Mouse (Mus musculus) thymus, postnatal 36 days (tissue): ENCODE data around the gene Rnf111.
A peak's percentile ranks its signal among the peaks of the same experiment; 100 is the strongest.
"Not testable (repeated sequence)": the region's sequence is repeated elsewhere in the genome, so short reads cannot be mapped to it uniquely, and the experiment has no call there.

Experiments
- DNase-seq, 2 experiments: peaks; one replicate each; pipeline ENCODE4 v3.0.0; 2022; ENCODE audit warnings: mixed read lengths in 2 of 2

Rnf111 gene

DNA sequence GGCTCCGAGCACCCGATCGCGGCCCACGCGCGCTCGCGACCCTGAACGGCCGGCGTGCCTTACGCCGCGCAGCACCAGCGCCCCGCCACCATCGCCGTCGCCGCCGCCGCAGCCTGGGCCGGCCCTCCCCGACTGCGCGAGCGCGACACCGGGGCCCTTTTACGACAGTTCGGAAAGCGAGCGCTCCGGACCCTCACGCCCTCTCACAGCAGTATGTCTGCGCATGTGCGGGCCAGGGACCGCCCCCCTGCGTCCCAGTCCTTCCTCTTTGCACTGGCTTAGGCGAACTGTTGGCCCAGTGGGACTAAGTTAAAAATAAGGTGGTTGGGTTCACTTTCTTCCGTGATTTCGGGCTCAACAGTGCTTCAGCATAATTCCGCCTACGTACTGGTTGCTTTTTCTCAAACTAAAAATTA is at the start of gene Rnf111:
Rnf111 (minus strand) TSS at position 100 of the 416 bp plus-strand sequence.
- DNase-seq: peak; percentile 97 to 98

GRCm38 (mm10) chr9:70552233-70552632 is 48.7 kb upstream of the Rnf111 start:
- DNase-seq: not testable (repeated sequence)

DNA sequence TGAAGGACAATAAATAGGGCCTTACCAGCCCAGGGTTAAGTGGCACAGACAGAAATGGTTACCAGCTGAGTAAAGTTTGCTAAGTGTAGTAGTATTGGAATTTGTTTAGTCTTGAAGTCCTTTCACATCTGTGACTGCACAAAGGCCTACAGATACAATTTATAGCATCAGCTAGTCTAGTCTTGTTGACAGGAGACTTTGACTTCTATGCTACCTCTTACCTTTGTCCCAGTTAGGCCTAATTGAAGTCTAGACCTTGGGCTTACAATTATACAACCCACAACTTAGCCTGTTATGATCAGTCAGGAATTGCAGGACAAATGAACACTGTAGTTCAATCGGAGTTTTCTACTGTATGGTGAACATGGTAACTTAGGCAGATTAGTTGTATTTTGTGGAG is 48.0 kb upstream of the Rnf111 start:
- DNase-seq: no peak

DNA sequence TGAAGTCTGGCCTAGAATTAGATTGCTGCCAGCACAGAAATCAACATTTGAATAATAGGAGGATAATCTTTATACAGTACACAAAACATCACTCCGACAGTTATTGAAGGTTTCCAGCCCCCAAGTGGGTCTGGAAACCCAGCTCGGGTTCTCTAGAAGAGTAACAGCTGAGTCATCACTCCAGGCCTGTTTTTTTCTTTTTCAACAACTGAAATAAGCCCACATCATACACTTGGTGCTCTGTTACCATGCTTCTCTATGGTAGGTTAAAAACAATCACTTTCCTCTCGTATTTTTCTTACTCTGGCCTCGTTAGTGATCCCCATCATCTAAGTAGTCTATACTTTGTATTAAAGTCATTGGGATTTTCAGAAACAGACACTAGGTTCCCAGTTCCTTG is 44.8 kb upstream of the Rnf111 start:
- no peak for DNase-seq

DNA sequence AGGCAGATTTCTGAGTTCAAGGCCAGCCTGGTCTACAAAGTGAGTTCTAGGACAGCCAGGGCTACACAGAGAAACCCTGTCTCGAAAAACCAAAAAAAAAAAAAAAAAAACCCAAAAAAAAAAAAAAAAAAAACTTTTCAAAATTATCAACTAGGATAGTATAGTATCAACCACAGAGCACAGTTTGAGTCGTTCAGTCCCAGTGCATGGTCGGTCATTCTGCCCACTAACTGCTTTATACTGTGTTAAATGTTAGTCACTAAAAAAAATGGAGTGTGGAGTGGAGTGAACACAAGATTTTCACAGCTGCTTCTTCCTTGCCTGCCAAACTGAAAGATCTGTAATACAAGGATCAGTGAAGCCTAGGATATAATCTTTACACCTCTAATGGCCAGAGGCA is 43.1 kb upstream of the Rnf111 start:
- not testable (repeated sequence) for DNase-seq

DNA sequence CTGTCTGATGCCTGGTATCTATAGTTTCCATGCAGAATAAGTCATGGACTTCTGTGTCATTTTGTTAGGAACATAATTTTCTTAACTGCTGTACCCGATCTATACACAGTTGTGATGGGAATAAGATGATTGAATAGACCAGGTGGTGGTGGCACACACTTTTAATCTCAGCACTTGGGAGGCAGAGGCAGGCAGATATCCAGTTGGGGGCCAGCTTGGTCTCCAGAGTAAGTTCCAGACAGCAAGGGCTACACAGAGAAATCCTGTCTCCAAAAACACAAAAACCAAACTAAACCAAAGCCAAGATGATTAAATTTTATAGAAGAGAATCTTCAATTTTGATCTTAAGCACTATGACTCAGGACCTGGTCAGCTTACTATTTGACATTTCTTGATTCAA is 41.3 kb upstream of the Rnf111 start:
- DNase-seq: no peak

DNA sequence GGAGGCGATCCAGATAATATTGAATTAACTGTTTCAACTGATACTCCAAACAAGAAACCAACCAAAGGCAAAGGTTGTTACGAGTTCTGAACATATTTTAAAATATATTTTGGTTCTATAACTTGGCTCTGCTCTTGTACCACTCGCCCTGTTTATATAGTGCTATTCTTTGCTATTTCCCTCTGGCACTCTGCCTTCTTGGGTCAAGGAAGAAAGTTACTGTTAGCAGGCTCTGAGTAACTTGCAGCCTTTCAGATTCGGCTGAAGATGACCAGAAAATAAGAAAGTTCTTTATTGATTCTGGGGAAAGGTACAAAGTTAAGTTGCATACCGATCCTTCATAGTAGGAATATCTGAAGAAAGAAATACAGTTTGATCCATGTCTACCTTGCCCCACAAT is 40.5 kb upstream of the Rnf111 start:
- DNase-seq: no peak

DNA sequence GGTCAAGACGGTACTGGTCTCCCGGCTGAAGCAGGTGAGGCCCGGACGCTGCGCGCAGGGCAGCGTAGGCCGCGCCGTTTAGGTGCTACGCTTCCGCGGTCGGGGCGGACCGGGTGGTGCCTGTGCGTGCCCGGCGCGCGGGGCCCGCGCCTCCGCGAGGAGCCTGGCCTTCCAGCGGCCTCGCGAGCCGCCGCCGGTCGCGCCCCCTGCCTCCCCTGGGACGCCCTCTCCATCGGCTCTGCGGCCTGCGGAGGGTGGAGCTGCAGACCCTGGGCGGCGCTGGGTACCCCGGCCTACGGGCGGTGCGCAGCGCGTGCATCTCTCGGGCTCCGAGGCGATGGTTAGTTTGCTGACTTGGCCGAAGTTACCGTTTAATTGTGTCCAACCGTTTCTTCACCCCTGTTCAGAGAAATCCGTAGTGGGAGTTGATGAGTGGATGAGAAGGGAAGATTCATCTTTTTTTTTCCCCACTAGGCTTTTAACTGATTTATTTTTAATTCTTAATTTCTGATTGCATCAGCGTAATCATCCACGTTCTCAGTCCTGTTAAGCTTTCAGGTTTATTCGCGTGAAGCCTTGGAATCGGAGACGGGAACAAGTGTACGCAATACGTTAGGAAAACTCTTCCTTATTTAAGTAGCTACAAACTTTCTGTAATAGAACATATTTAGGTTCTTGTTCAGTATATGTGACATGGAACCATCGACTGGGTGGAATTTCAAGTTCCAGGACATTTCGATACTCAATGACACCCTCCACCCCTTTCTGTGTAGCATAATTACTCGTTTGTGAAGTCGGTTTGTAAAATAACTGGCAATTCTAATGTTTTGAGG is 39.7 kb upstream of the Rnf111 start:
- peak in 1 of 2 experiments; percentile 77 for DNase-seq

DNA sequence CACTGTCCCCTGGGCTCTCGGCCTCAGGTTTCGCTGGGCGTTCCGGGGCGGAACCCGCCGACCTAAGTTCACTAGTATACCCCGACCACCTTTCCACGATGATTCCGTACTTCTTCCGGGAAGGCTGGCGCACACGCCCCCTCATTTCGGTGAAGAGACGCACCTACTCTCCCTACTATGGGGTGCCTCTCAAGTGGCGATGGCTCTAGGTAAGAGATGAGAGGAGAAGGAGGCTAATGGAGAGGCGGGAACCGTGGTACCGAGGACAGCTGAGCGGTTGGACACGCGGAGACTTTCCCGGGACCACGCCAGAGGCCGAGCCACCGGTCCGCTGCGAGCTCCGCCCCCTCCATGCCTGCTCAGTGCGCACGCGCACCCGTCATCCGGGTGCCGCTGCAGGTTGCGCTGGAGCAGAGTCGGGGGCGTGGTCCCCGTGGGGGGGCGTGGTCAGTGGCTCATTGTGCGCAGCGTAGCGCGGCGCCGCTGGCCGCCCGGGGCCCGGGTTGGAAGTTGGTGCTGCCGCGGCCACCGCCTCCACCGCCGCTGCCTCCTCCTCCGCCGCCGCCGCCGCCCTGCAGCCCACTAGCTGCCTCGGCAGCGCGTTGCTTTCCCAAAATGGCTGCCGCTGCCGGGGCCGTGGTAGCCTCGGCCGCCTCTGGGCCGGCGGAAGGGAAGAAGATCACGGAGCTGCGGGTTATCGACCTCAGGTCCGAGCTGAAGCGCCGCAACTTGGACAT is 38.9 kb upstream of the Rnf111 start, which contains the start of gene Sltm:
Sltm (plus strand) TSS at position 450 of the 737 bp plus-strand sequence.
- DNase-seq: peak; percentile 100

- DNase-seq: peak in 1 of 2 experiments; percentile 7
Measured at GRCm38 (mm10) chr9:70541584-70541983, 38.1 kb upstream of the Rnf111 start.

DNA sequence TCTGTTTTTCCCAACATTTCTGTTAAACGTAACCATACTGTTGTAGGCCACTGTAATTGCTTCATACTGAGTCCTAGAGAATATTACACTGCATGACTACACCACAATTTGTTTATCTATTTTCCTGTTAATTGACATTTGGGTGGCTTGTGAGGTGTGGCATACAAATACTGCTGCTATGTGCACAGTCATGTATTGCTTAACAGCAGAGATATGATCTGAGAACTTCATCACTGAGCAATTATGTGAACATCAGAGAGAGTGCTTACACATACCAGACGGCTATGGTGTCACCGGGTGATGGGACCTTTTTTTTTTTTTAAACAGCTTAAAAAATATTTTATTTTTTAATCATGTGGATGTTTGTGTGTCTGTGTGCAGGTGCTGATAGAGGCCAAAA is 29.8 kb upstream of the Rnf111 start:
- no peak for DNase-seq

DNA sequence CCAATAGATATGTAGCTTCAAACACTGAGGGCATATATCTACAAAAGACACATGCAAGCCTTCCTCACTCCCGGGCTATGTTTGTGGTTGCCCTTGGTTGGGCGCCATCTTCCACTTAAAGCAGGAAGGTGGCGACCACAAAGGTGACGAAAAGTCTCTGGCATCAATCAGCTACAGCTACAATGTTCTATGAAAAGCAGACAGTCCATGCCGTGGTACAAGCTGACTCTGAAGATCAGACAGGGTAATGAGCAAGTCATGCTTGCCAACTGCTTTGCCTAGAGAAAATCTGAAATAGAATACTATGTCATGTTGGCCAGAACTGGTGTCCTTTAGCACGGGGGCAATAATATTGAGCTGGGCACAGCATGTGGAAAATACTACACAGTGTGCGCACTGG is 20.8 kb upstream of the Rnf111 start:
- DNase-seq: peak; percentile 13 to 23

DNA sequence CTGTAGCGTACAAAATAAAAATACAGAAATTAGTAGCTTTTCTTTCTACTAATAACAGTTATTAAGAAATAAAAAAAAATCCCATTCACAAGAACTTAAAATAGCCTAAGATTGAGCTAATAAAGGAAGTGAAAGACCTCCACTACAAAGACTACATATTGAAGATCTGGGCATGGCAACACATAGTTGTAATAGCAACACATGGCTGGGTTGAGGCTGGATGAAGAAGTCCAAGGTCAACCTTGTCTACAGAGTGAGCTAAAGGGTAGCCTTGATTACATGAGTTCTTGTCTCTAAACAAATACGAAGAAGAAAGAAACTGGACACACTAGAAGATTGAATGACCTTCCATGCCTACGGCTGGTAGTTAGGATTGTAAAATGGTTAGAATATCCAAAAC is 20.3 kb upstream of the Rnf111 start:
- DNase-seq: no peak

DNA sequence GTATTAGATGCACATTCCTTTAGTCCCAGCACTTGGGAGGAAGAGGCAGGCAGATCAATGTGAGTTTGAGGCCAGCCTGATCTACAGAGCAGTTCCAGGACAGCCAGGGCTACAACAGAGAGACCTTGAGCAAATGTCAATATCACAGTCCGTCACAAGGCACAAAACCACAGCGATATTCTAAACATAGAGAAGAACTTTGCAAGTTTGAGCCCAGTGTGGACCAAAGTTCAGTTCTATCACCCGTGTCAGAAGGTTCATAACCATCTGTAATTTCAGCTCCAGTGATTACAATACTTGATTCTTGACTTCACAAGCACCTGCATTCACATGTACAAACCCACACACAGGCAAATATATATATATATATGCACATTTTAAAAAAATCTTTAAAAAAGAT is 17.1 kb upstream of the Rnf111 start:
- no peak for DNase-seq

DNA sequence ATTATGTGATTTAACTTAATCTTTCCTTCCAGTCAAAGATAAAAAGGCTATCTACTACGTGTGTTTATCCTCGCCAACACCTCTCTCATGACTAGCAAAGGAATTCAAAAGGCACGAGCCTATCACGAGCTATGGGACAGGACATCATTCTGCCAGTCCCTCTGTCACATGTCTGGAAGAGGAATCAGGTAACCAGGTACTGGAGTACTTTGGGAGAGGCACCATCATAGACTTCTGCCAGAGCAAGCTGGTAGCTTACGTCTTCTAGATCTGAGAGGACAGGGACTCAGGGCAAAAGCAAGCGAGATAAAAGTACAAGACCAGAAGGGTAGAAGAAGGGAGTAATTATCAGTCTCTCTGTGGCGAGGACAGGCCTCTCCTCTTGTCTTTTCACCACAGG is 8.2 kb upstream of the Rnf111 start:
- no peak for DNase-seq

GRCm38 (mm10) chr9:70510998-70511583 is 7.6 kb upstream of the Rnf111 start:
- DNase-seq: peak; percentile 11 to 12

- no peak for DNase-seq
Measured at GRCm38 (mm10) chr9:70509906-70510525, 6.5 kb upstream of the Rnf111 start.

DNA sequence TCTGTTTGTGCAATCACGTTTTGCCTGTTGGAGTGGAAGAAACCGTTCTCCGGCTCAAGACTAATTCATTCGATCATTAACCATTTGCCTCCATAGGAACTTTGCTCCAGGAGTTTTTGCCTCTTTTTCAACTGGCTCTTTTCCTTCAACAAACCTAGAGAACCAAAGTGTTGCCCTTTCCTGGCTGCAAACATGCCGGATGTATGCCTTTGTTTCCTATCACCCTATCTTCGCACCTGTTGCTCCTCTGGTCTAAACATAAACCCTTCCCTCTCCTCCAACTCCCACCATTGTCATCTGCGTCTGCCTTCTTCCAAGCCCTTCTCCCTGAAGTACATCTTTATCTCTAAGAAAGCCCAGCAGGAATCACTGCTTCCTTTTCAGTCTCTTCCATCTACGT is 3.3 kb upstream of the Rnf111 start:
- DNase-seq: peak in 1 of 2 experiments; percentile 5

DNA sequence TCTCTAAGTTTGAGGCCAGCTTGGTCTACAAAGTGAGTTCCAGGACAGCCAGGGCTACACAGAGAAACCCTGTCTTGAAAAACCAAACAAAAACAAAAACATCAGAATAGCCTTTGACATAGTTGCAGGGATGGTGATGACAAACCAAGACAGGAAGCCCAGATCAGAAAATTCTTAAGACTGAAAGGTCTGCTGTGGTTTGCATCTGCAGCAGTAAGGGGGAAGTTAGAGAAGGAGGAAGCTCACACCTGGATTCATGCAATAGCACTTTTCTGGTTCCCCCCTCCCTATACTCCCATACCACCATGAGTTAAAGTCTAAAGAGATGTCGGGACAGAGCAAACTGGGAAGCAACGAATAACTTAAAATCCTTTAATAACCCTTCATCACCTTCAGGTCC is 2.7 kb upstream of the Rnf111 start:
- DNase-seq: peak; percentile 12 to 20

DNA sequence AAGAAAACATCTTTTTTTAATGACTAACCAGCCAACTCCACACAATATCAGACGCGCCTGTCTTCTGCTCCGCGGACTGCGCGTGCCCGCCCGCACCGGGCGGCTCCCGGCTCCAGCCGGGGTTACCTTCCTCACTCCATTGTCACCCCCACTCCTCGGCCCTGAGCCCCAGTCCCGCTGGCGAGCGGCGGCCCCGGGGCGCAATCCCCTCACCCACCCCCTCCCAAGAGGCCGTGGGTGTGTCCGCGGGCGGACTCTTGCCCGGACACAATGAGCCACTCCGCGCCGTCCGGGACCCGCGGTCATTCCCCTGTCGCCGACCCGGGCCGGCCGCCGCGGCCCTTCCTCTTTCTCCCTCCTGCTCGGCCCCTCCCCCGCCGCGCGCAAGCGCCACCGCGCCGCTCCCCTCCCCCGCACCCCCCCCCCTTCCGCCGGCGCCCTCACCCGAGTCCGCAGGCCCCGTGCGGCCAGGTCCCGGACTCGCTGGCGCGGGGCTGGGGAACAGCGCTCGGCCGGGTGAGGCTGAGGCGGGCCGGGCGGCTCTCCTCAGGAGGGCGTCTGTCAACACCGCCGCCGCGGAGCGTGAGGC is 416 bp downstream of the Rnf111 start:
- peak; percentile 65 to 76 for DNase-seq

- DNase-seq: no peak
Measured at GRCm38 (mm10) chr9:70502284-70503014, 1.1 kb downstream of the Rnf111 start.

- no peak for DNase-seq
Measured at GRCm38 (mm10) chr9:70496990-70497389, 6.5 kb downstream of the Rnf111 start.
